Mouse (Mus musculus) WW6 (cell line): ENCODE measurements around the gene Phkg1.
"Not testable (repeated sequence)": the region's sequence is repeated elsewhere in the genome, so short reads cannot be mapped to it uniquely, and the experiment has no call there.

ENCODE experiments used
- DNase-seq: peaks from one replicate; pipeline ENCODE4 v3.0.0-alpha.2; 2013; ENCODE audit warnings: low read depth, low spot score

Gene Phkg1

DNA sequence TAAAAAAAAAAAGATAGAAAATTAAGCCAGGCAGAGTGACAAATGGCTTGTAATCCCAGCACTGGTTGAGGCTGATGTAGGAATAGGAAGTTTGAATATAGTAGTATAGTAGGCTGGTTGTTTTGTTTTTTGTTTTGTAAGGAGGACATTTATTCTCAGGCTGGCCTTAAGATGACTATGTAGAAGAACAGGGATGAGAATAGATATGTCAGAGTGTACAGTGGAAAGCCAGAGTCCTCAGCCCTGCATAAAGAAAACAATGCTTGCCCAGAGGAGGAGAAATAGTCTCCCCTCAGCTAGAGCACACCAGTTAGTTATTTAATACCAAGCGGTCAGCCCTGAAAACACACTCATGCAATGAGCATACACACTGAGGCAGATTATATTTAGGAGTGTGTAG lies at the start of gene Phkg1:
Gene Phkg1 (minus strand): TSS at position 101 of the 400 bp plus-strand sequence.
- DNase-seq, result no peak

DNA sequence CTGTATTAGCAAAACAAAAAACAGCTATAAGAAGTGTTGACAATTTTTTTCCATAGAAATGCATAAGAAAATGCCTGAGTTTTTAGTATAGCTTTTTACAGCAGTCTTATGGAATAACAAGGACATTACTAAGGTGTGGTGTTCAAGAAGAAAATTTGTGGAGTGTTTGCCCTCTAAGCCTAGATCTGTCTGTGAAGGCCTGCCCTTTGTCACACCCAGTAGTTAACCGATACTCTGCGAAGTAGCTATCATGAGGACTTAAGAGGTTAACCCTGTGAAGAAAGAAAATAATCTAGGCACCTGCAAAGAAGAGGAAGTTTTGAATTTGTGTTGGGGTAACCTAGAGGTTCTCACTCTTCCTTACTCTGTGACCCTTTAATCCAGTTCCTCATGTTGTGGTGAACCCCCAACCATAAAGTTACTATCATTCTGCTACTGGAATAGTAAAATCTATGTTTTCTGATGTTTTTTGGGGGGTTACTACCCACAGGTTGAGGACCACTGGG lies 49.2 kb upstream of the Phkg1 start:
- no peak for DNase-seq

GRCm38 (mm10) chr5:129943402-129943801 lies 45.1 kb upstream of the Phkg1 start:
- no peak for DNase-seq

DNA sequence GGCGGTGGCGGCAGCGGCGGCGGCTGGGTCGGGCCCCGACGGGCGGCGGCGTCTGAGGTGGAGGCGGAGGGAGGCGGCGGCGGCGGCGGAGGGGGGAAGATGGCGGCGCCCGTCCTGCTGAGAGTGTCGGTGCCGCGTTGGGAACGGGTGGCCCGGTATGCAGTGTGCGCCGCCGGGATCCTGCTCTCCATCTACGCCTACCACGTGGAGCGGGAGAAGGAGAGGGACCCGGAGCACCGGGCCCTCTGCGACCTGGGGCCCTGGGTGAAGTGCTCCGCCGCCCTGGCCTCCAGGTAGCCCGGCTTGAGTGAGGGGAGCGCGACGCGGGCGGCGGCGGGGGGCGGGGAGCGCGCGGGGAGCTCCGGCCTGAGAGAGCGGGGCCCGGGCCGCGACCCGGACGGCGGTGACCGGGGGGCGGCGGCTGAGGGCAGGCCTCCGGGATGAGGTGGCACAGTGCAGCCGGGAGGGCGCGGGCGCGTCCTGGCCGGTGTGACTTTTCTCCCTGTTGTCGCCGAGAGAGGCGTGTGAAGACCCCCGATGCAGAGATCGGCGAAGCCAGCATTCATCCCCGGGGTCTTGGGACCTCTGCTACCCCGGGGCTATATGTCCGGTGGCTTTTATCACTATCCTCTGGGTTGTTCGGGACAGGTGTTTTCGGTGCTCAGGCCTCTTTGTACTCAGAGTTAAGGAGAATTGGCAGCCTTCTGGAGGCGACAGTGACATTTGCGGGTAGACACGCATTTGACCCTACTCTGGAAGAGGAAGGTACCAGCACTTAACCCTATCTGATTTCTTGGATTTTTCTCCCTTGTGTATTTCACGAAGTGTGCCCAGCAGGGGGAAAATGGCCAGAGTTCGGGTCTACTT lies 44.0 kb upstream of the Phkg1 start:
- DNase-seq, result not testable (repeated sequence)

- DNase-seq, result peak; percentile 98
Measured at GRCm38 (mm10) chr5:129941495-129942045, 43.2 kb upstream of the Phkg1 start, which contains the start of gene Vkorc1l1. Gene Vkorc1l1 (plus strand): TSS chr5:129941970.

DNA sequence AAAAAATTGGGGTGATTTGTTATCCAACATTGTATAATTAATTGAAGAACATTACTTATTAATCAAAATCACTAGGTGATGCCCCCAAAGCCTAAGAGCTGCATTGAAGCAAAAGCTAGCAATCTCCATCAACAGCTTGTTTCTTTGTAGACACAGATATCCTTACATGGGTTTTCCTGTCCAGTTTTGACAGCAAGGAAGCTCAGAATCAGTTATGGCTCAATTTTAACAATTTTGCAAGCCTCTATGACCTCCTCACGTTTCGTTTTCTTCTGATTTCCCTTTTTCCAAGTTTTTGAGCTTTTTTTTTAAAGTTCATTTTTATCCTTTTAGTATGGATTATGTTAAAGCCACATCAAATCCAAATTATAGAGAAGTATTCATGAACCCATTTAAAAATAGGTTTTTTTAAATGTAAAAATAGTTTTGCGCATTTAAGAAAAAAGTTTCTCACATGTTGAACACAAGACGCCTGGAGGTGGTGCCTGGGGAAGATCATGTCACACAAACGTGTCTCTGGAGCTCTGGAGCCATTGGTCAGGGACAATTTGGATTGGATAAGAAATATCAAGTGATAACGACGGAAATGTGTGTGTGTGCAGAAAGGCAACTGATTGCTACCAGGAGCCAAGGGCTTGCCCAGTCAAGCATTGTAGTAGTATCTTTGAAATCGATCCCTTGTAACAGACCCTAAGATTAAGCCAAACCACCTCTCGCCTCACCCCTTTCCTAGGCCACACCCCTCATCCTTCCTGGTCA lies 42.6 kb upstream of the Phkg1 start:
- no peak for DNase-seq

GRCm38 (mm10) chr5:129940281-129940680 lies 41.9 kb upstream of the Phkg1 start:
- DNase-seq, result no peak

GRCm38 (mm10) chr5:129936941-129937340 lies 38.6 kb upstream of the Phkg1 start:
- DNase-seq, result no peak

DNA sequence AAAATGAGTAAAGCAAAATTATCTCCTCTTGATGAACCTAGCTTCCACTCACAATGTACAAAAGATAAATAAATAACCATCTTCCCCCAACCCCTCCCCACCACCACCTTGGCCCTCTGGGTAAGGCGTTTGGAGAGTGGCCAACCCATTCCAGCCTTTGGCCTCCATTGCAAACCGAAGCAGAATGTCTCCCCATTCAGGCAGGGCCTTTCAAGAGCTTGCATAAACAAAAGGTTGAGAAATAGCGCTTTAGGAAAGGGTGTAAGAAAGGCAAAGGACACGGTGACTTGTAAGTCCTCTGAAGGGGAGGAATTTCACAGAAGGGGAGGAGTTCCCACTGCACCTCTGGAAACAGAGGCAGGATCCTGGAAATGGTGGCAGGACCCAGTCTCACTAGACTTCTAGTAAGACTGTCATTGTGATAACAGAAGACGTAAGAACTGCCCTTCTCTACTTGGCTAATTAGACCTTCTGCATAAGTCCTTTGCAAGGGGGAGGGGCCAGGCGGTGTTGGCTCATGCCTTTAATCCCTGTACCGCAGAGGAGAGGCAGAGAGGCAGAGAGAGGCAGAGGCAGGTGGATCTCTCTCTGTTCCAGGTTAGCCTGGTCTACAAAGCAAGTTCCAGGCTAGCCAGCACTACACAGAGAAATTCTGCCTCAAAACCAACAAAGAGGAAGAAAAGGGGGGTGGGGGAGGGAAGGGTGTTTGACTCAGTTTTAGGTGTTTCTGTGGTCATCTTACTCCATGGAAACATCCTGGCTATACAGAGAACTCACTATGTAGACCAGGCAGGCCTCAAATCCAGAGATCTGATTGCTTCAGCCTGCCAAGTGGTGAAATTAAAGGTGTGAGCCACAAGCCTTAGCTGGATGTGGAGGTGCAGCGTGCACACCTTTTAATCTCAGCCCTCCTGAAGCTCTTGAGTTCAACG lies 31.8 kb upstream of the Phkg1 start:
- no peak for DNase-seq

GRCm38 (mm10) chr5:129925933-129926332 lies 27.6 kb upstream of the Phkg1 start:
- no peak for DNase-seq

- no peak for DNase-seq
Measured at GRCm38 (mm10) chr5:129924820-129925452, 26.6 kb upstream of the Phkg1 start.

GRCm38 (mm10) chr5:129921972-129922371 lies 23.6 kb upstream of the Phkg1 start:
- DNase-seq, result no peak

GRCm38 (mm10) chr5:129919320-129919719 lies 21.0 kb upstream of the Phkg1 start:
- DNase-seq, result no peak

GRCm38 (mm10) chr5:129918752-129919151 lies 20.4 kb upstream of the Phkg1 start:
- no peak for DNase-seq

- no peak for DNase-seq
Measured at GRCm38 (mm10) chr5:129918065-129918651, 19.8 kb upstream of the Phkg1 start.

- DNase-seq, result not testable (repeated sequence)
Measured at GRCm38 (mm10) chr5:129915491-129915890, 17.1 kb upstream of the Phkg1 start.

DNA sequence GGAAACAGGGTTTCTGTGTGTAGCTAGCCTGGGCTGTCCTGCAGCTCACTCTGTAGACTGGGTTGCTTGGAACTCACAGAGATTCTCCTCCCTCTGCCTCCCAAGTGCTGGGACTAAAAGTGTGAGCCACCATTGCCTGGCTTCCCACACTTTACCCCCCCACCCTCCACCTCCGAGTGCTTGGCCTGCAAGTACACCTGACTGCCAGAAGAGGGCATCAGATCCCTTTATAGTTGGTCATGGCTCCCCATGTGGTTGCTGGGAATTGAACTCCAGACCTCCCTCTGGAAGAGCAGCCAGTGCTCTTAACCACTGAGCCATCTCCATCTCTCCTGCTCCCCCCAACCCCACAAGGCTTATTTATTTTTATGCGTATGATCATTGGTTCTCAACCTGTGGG lies 15.7 kb upstream of the Phkg1 start:
- no peak for DNase-seq

- DNase-seq, result no peak
Measured at GRCm38 (mm10) chr5:129909591-129909990, 11.2 kb upstream of the Phkg1 start.

GRCm38 (mm10) chr5:129909147-129909546 lies 10.8 kb upstream of the Phkg1 start:
- no peak for DNase-seq
